Mouse (Mus musculus): ENCODE data around the gene Med15. TPM values are rescaled to one million over a fixed set of nuclear protein-coding genes. Genes with fewer than 3 reads are reported as not detected.
"Not testable (repeated sequence)": the region's sequence is repeated elsewhere in the genome, so short reads cannot be mapped to it uniquely, and the experiment has no call there.

The Med15 gene
- polyA plus RNA-seq, 1 experiment from 2014 or later, result 23.0 TPM

GRCm38 (mm10) chr16:17614740-17615139 lies 118.0 kb downstream of the Med15 start:
- peak; percentile 65 for TF ChIP-seq CTCF (IDR thresholded peaks at IDR 0.05)
- DNase-seq (ENCODE audit: low spot score); H3K36me3 ChIP-seq (ENCODE audit: insufficient read depth, low read length); H3K9me3 ChIP-seq (ENCODE audit: low read length); H3K4me2 ChIP-seq (replicated peaks; ENCODE audit: low read depth, low read length); H3K27ac ChIP-seq (ENCODE audit: low read length); ATAC-seq; H3K27me3 ChIP-seq (replicated peaks; ENCODE audit: insufficient read depth, low read length); H3K4me3 ChIP-seq (ENCODE audit: low read depth, low read length); H3K9ac ChIP-seq (replicated peaks; ENCODE audit: low read depth); H3K4me1 ChIP-seq (ENCODE audit: insufficient read depth, low read depth, low read length): not testable (repeated sequence)
- WGBS, result 92% methylated on average over 6 of the region's 6 CpGs

GRCm38 (mm10) chr16:17611383-17611782 lies 121.3 kb downstream of the Med15 start:
- TF ChIP-seq EP300 (IDR thresholded peaks at IDR 0.05) (no peak), CTCF (IDR thresholded peaks at IDR 0.05) (no peak)
- H3K4me2 ChIP-seq (replicated peaks; ENCODE audit: low read depth, low read length), result no peak overlapping the region
- WGBS, result 60% methylated on average over 4 of the region's 4 CpGs

GRCm38 (mm10) chr16:17605684-17606083 lies 127.0 kb downstream of the Med15 start:
- no peaks in the 10 kb centered on the region for H3K9me3 ChIP-seq (ENCODE audit: low read length)
- DNase-seq (ENCODE audit: low spot score), result no peak
- H3K27ac ChIP-seq (ENCODE audit: low read length), result no peak overlapping the region
- H3K27me3 ChIP-seq (replicated peaks; ENCODE audit: insufficient read depth, low read length), result no peaks in the 10 kb centered on the region
- H3K9ac ChIP-seq (replicated peaks; ENCODE audit: low read depth), result no peak overlapping the region
- H3K4me1 ChIP-seq (ENCODE audit: insufficient read depth, low read depth, low read length), result no peaks in the 10 kb centered on the region
- no peak for TF ChIP-seq CTCF (IDR thresholded peaks at IDR 0.05)
- TF ChIP-seq EP300 (IDR thresholded peaks at IDR 0.05), result no peak
- H3K36me3 ChIP-seq (ENCODE audit: insufficient read depth, low read length), result no peaks in the 10 kb centered on the region
- H3K4me3 ChIP-seq (ENCODE audit: low read depth, low read length), result no peak overlapping the region
- no peak for ATAC-seq
- H3K4me2 ChIP-seq (replicated peaks; ENCODE audit: low read depth, low read length), result no peak overlapping the region
- WGBS, result 65% methylated on average over 5 of the region's 5 CpGs

More at GRCm38 (mm10) chr16:17611383-17611782, 121.3 kb downstream of the Med15 start:
- DNase-seq (ENCODE audit: low spot score) (no peak), ATAC-seq (no peak)
- Histone ChIP-seq H3K4me3 (ENCODE audit: low read depth, low read length) (no peak overlapping the region), H3K36me3 (ENCODE audit: insufficient read depth, low read length) (no peaks in the 10 kb centered on the region), H3K9ac (replicated peaks; ENCODE audit: low read depth) (no peak overlapping the region), H3K9me3 (ENCODE audit: low read length) (no peaks in the 10 kb centered on the region), H3K27ac (ENCODE audit: low read length) (no peak overlapping the region), H3K27me3 (replicated peaks; ENCODE audit: insufficient read depth, low read length) (no peaks in the 10 kb centered on the region), H3K4me1 (ENCODE audit: insufficient read depth, low read depth, low read length) (no peaks in the 10 kb centered on the region)

GRCm38 (mm10) chr16:17604941-17605340 lies 127.8 kb downstream of the Med15 start:
- H3K36me3 ChIP-seq (ENCODE audit: insufficient read depth, low read length), result no peaks in the 10 kb centered on the region
- H3K4me1 ChIP-seq (ENCODE audit: insufficient read depth, low read depth, low read length), result no peaks in the 10 kb centered on the region
- TF ChIP-seq CTCF (IDR thresholded peaks at IDR 0.05), result no peak
- no peak for TF ChIP-seq EP300 (IDR thresholded peaks at IDR 0.05)
- no peaks in the 10 kb centered on the region for H3K9me3 ChIP-seq (ENCODE audit: low read length)
- no peak for DNase-seq (ENCODE audit: low spot score)
- ATAC-seq, result no peak
- H3K9ac ChIP-seq (replicated peaks; ENCODE audit: low read depth), result no peak overlapping the region
- H3K4me3 ChIP-seq (ENCODE audit: low read depth, low read length), result no peak overlapping the region
- H3K27me3 ChIP-seq (replicated peaks; ENCODE audit: insufficient read depth, low read length), result no peaks in the 10 kb centered on the region
- no peak overlapping the region for H3K4me2 ChIP-seq (replicated peaks; ENCODE audit: low read depth, low read length)
- WGBS, result 58% methylated on average over 4 of the region's 4 CpGs
- no peak overlapping the region for H3K27ac ChIP-seq (ENCODE audit: low read length)

Other genes starting within 250 kb of the Med15 start
- gene Aifm3, start 243.3 kb downstream of the Med15 start, polyA plus RNA-seq (2015; fragmentation: Nextera tagmentation; extraction: Ambion mirVana), result 2.8 and 3.5 TPM in 2 replicates
- 63.3 and 64.7 TPM in 2 replicates for gene Lztr1, start 224.2 kb downstream of the Med15 start, polyA plus RNA-seq (2015; fragmentation: Nextera tagmentation; extraction: Ambion mirVana)
- 49.5 and 53.4 TPM in 2 replicates for gene Thap7, start 201.8 kb downstream of the Med15 start, polyA plus RNA-seq (2015; fragmentation: Nextera tagmentation; extraction: Ambion mirVana)
- 5.3 and 7.7 TPM in 2 replicates for gene Lrrc74b, start 171.6 kb downstream of the Med15 start, polyA plus RNA-seq (2015; fragmentation: Nextera tagmentation; extraction: Ambion mirVana)
- 3.3 and 3.6 TPM in 2 replicates for gene P2rx6, start 171.0 kb downstream of the Med15 start, polyA plus RNA-seq (2015; fragmentation: Nextera tagmentation; extraction: Ambion mirVana)
- gene Slc7a4, start 149.7 kb downstream of the Med15 start, polyA plus RNA-seq (2015; fragmentation: Nextera tagmentation; extraction: Ambion mirVana), result 12.2 and 14.5 TPM in 2 replicates
- 7.9 and 8.8 TPM in 2 replicates for gene Smpd4, start 113.5 kb downstream of the Med15 start, polyA plus RNA-seq (2015; fragmentation: Nextera tagmentation; extraction: Ambion mirVana)
- 10.4 and 13.0 TPM in 2 replicates for gene Ccdc74a, start 86.4 kb downstream of the Med15 start, polyA plus RNA-seq (2015; fragmentation: Nextera tagmentation; extraction: Ambion mirVana)
- gene Klhl22, start 26.7 kb upstream of the Med15 start, polyA plus RNA-seq (2015; fragmentation: Nextera tagmentation; extraction: Ambion mirVana), result 25.4 and 29.8 TPM in 2 replicates
- 18.5 and 20.4 TPM in 2 replicates for gene Scarf2, start 64.4 kb upstream of the Med15 start, polyA plus RNA-seq (2015; fragmentation: Nextera tagmentation; extraction: Ambion mirVana)
- not detected in 2 replicates for gene B830017H08Rik, start 100.2 kb upstream of the Med15 start, polyA plus RNA-seq (2015; fragmentation: Nextera tagmentation; extraction: Ambion mirVana)
- 1.8 TPM in 2 replicates for gene Car15, start 105.5 kb upstream of the Med15 start, polyA plus RNA-seq (2015; fragmentation: Nextera tagmentation; extraction: Ambion mirVana)
- 0.11 and 0.18 TPM in 2 replicates for gene Gm20518, start 158.8 kb upstream of the Med15 start, polyA plus RNA-seq (2015; fragmentation: Nextera tagmentation; extraction: Ambion mirVana)
- not detected in 2 replicates for gene Tssk1, start 161.3 kb upstream of the Med15 start, polyA plus RNA-seq (2015; fragmentation: Nextera tagmentation; extraction: Ambion mirVana)
- 47.3 and 49.2 TPM in 2 replicates for gene Dgcr2, start 165.7 kb upstream of the Med15 start, polyA plus RNA-seq (2015; fragmentation: Nextera tagmentation; extraction: Ambion mirVana)
- gene Tssk2, start 165.7 kb upstream of the Med15 start, polyA plus RNA-seq (2015; fragmentation: Nextera tagmentation; extraction: Ambion mirVana), result not detected in 2 replicates
- gene Ess2, start 178.5 kb upstream of the Med15 start, polyA plus RNA-seq (2015; fragmentation: Nextera tagmentation; extraction: Ambion mirVana), result 21.8 and 22.6 TPM in 2 replicates
- gene Gsc2, start 182.2 kb upstream of the Med15 start, polyA plus RNA-seq (2015; fragmentation: Nextera tagmentation; extraction: Ambion mirVana), result not detected in 2 replicates
- gene Slc25a1, start 195.3 kb upstream of the Med15 start, polyA plus RNA-seq (2015; fragmentation: Nextera tagmentation; extraction: Ambion mirVana), result 87.3 and 94.0 TPM in 2 replicates
- gene Vpreb2, start 247.5 kb upstream of the Med15 start, polyA plus RNA-seq (2015; fragmentation: Nextera tagmentation; extraction: Ambion mirVana), result 0.21 and 0.30 TPM in 2 replicates